ENCODE assay signal across 24 mouse cellular contexts in the genomic region with DNA sequence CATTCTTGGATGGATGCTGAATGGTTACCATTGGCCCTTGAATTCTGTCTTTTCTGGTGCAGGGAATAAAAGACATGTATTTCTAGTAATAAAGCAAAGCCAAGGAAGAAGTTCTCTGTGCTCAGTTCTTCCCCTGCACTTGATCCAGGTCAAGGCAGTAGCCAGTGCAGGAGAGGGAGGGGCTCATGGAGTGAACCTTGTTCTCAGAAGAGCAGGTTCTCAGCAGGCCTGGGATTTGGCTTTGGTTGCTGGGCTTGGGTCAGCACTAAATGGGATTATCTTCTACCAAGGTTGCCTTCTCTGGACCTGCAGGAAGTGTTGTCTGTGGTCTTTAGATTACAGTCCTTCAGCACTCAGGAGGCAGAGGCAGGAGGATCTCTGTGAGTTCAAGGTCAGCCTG. TPM values are rescaled to one million over a fixed set of nuclear protein-coding genes. Genes with fewer than 3 reads are reported as not detected.
DNase-seq lines count a peak whose midpoint lies in the region; ATAC-seq and TF ChIP-seq lines count a peak whose summit lies in the region.
"Had no signal": no experiment of that assay in that cellular context is flagged by ENCODE, and none has a peak within 500 bp of the region (broad histone marks: within the 10 kb centered on the region; RNA-seq: fewer than 3 reads in every experiment).

No protein-coding gene starts in this region.

- peak; percentile 27 for DNase-seq in kidney, adult 11 months
- DNase-seq in kidney, postnatal 10 days, result no peak
- peak; percentile 49 for DNase-seq in kidney, adult 9 months
- DNase-seq in midbrain, postnatal 0 days (ENCODE audit: low spot score), result no peak
- DNase-seq: adrenal gland, adult 2 months; adrenal gland, postnatal 10 days; adrenal gland, postnatal 25 days; cerebellum, adult 11 months; cerebellum, adult 18-20 months; cerebellum, adult 8-10 months; cerebellum, adult 9-11 months; cerebellum, postnatal 14 days; cerebellum, postnatal 36 days; embryo, embryonic 11 days had no signal

- no peak overlapping the region for H3K27ac ChIP-seq in kidney, embryonic 16.5 days (ENCODE audit: low read length)
- H3K27ac ChIP-seq in midbrain, embryonic 13.5 days, result no peak overlapping the region
- no peak overlapping the region for H3K27ac ChIP-seq in midbrain, postnatal 0 days (ENCODE audit: low read depth, low read length)
- H3K27ac ChIP-seq: embryonic facial prominence, embryonic 13.5 days; embryonic facial prominence, embryonic 15.5 days; forebrain, embryonic 10.5 days; forebrain, embryonic 12.5 days had no signal

- no peaks in the 10 kb centered on the region for H3K36me3 ChIP-seq in kidney, embryonic 16.5 days (ENCODE audit: insufficient read depth, low read length)
- no peaks in the 10 kb centered on the region for H3K36me3 ChIP-seq in midbrain, embryonic 13.5 days
- H3K36me3 ChIP-seq in midbrain, postnatal 0 days (ENCODE audit: insufficient read depth, low read length), result no peaks in the 10 kb centered on the region
- H3K36me3 ChIP-seq: embryonic facial prominence, embryonic 13.5 days; embryonic facial prominence, embryonic 15.5 days; forebrain, embryonic 12.5 days had no signal

- H3K9ac ChIP-seq in kidney, embryonic 16.5 days (replicated peaks; ENCODE audit: low read length), result no peak overlapping the region
- H3K9ac ChIP-seq in midbrain, embryonic 13.5 days (replicated peaks), result no peak overlapping the region
- no peak overlapping the region for H3K9ac ChIP-seq in midbrain, postnatal 0 days (replicated peaks; ENCODE audit: low read length, poor library complexity, severe bottlenecking)
- H3K9ac ChIP-seq: embryonic facial prominence, embryonic 13.5 days; embryonic facial prominence, embryonic 15.5 days; forebrain, embryonic 12.5 days had no signal

- H3K4me2 ChIP-seq in kidney, embryonic 16.5 days (replicated peaks; ENCODE audit: low read depth, low read length), result no peak overlapping the region
- H3K4me2 ChIP-seq in midbrain, embryonic 13.5 days (replicated peaks), result 0 out of 2 replicates have a peak overlapping the region, but pooled peaks have one; percentile 6
- no peak overlapping the region for H3K4me2 ChIP-seq in midbrain, postnatal 0 days (ENCODE audit: low read depth, low read length, poor library complexity, severe bottlenecking)
- H3K4me2 ChIP-seq: embryonic facial prominence, embryonic 13.5 days; embryonic facial prominence, embryonic 15.5 days; forebrain, embryonic 12.5 days had no signal

- H3K9me3 ChIP-seq in kidney, embryonic 16.5 days (ENCODE audit: low read length), result no peaks in the 10 kb centered on the region
- no peaks in the 10 kb centered on the region for H3K9me3 ChIP-seq in midbrain, embryonic 13.5 days
- no peaks in the 10 kb centered on the region for H3K9me3 ChIP-seq in midbrain, postnatal 0 days (ENCODE audit: low read length)
- H3K9me3 ChIP-seq: embryonic facial prominence, embryonic 13.5 days; embryonic facial prominence, embryonic 15.5 days; forebrain, embryonic 10.5 days; forebrain, embryonic 12.5 days had no signal

- ATAC-seq in kidney, embryonic 16.5 days (ENCODE audit: low FRiP score, low TSS enrichment), result no peak
- ATAC-seq in midbrain, embryonic 13.5 days, result no peak
- ATAC-seq in midbrain, postnatal 0 days (ENCODE audit: low FRiP score), result no peak
- ATAC-seq: forebrain, embryonic 14.5 days had no signal

- no peak for TF ChIP-seq CTCF in midbrain, postnatal 0 days (IDR thresholded peaks at IDR 0.05)

- H3K27me3 ChIP-seq in kidney, embryonic 16.5 days (ENCODE audit: insufficient read depth, low read length), result no peaks in the 10 kb centered on the region
- H3K27me3 ChIP-seq in midbrain, embryonic 13.5 days, result no peaks in the 10 kb centered on the region
- H3K27me3 ChIP-seq in midbrain, postnatal 0 days (ENCODE audit: insufficient read depth, low read length), result no peaks in the 10 kb centered on the region
- H3K27me3 ChIP-seq: embryonic facial prominence, embryonic 13.5 days; embryonic facial prominence, embryonic 15.5 days; forebrain, embryonic 12.5 days had no signal

- H3K4me1 ChIP-seq in kidney, embryonic 16.5 days (ENCODE audit: insufficient read depth, low read length), result peaks cover 41% of the 10 kb centered on the region
- peaks cover 10% of the 10 kb centered on the region for H3K4me1 ChIP-seq in midbrain, embryonic 13.5 days (replicated peaks)
- no peaks in the 10 kb centered on the region for H3K4me1 ChIP-seq in midbrain, postnatal 0 days (ENCODE audit: insufficient read depth, low read length)

- H3K4me3 ChIP-seq in kidney, embryonic 16.5 days (ENCODE audit: low read length), result no peak overlapping the region
- H3K4me3 ChIP-seq in midbrain, embryonic 13.5 days (replicated peaks), result no peak overlapping the region
- no peak overlapping the region for H3K4me3 ChIP-seq in midbrain, postnatal 0 days (ENCODE audit: low read depth, low read length)
- H3K4me3 ChIP-seq: embryonic facial prominence, embryonic 13.5 days; embryonic facial prominence, embryonic 15.5 days; erythroblast, embryonic 14.5 days; forebrain, embryonic 10.5 days; forebrain, embryonic 12.5 days had no signal

RNA-seq across cellular contexts. Expression of gene Ptprg, which starts 5.2 kb away (rescaled TPM):
- polyA plus RNA-seq in kidney, embryonic 16.5 days (2015; fragmentation: Nextera tagmentation; extraction: Ambion mirVana), result 38.7 and 42.2 TPM in 2 replicates
- 41.0 and 45.4 TPM in 2 replicates for polyA plus RNA-seq in midbrain, embryonic 13.5 days (2015; fragmentation: Nextera tagmentation; extraction: Ambion mirVana)
- total RNA-seq in midbrain, postnatal 0 days (2014; rRNA removed), result 84.9 and 98.2 TPM in 2 replicates
- 25.4 and 25.7 TPM in 2 replicates for polyA plus RNA-seq in midbrain, postnatal 0 days (2015; fragmentation: Nextera tagmentation; extraction: Ambion mirVana)
- total RNA-seq: common myeloid progenitor, adult 5-6 weeks; MEL had no signal
- polyA plus RNA-seq: erythroblast, embryonic 14.5 days had no signal

Comparison
In these comparisons a context has a peak if more than half of its experiments do, and no peak if none do; other contexts are left out.
1. DNase-seq: peak in kidney, adult 11 months (single experiment) and kidney, adult 9 months (single experiment); none in kidney, postnatal 10 days (single experiment) and midbrain, postnatal 0 days (single experiment).